Mouse (Mus musculus) forebrain, embryonic 16.5 days (tissue): ENCODE measurements around the gene Cyb5r4. TPM values are rescaled to one million over a fixed set of nuclear protein-coding genes. Genes with fewer than 3 reads are reported as not detected.
"Not testable (repeated sequence)": the region's sequence is repeated elsewhere in the genome, so short reads cannot be mapped to it uniquely, and the experiment has no call there.

Source experiments
- ATAC-seq: fragments of 200-750 bp; cut with Nextera tagmentation; 2 replicates; pipeline ENCODE4 v1.8.0; 2017; ENCODE audit warnings: mild to moderate bottlenecking, moderate library complexity
- H3K27ac ChIP-seq: fragments of 300-500 bp; sonication (generic); 2 replicates; pipeline ENCODE4 v1.5.1; 2014; ENCODE audit warnings: low read length, control low read depth
- H3K27me3 ChIP-seq: fragments of 300-500 bp; sonication (generic); replicated peaks from 2 replicates; pipeline ENCODE4 v1.6.1; 2014; ENCODE audit warnings: low read length; ENCODE audit not compliant: control insufficient read depth, insufficient read depth
- H3K36me3 ChIP-seq: fragments of 300-500 bp; sonication (generic); 2 replicates; pipeline ENCODE4 v1.6.1; 2014; ENCODE audit not compliant: control insufficient read depth, insufficient read depth
- H3K4me1 ChIP-seq: fragments of 300-500 bp; sonication (generic); replicated peaks from 2 replicates; pipeline ENCODE4 v1.6.1; 2014; ENCODE audit warnings: low read length; ENCODE audit not compliant: control insufficient read depth, insufficient read depth
- H3K4me2 ChIP-seq: fragments of 300-500 bp; sonication (generic); 2 replicates; pipeline ENCODE4 v1.6.1; 2014; ENCODE audit warnings: mild to moderate bottlenecking, low read length, control low read depth
- H3K4me3 ChIP-seq: fragments of 300-500 bp; sonication (generic); replicated peaks from 2 replicates; pipeline ENCODE4 v1.5.1; 2014; ENCODE audit warnings: mild to moderate bottlenecking, low read length, control low read depth
- H3K9ac ChIP-seq: fragments of 300-500 bp; sonication (generic); replicated peaks from 2 replicates; pipeline ENCODE4 v1.6.1; 2014; ENCODE audit warnings: low read depth, low read length, control low read depth
- H3K9me3 ChIP-seq: fragments of 300-500 bp; sonication (generic); 2 replicates; pipeline ENCODE4 v1.6.1; 2016; ENCODE audit warnings: low read length; ENCODE audit not compliant: control insufficient read depth
- WGBS: fragments of 180-500 bp; shearing (Covaris S2); extraction: QIAGEN DNeasy Blood & Tissue Kit; methylation state at CpG from one replicate; pipeline ENCODE4 v1.1.7; 2014; 5-methylcytosine and 5-hydroxymethylcytosine counted together
- polyA plus RNA-seq: library from polyadenylated mRNA; unstranded; fragments of >200 nt; fragmentation: Nextera tagmentation; extraction: Ambion mirVana; gene quantifications from 2 replicates; pipeline ENCODE4 v1.2.1, GENCODE M21; 2015

Cyb5r4 gene
- polyA plus RNA-seq, 1 experiment from 2014 or later: 68.4 TPM

DNA sequence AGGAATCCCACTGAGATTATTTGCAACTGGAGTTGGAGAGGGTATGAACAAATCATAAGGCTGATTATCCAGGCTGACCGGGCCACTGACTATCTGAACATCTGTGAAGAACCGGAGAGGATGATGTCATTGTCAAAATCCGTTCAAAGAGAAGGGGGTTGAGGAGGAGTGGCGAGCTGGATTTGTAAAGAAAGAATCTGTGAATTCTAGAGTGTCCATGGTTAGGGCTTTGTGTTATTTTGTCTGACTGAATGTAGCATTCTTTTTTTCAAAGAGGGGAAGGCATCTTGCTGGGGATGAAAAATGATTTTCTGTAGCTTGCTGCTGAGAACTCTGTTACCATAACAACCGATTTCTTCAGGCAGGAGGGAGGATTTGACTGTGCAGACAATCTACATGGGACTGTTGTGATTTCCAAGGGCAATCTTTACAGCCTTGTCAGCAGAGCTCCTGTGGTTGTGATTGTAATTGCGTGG lies 93.7 kb downstream of the Cyb5r4 start:
- H3K27ac ChIP-seq: peak overlapping the region; percentile 70
- peaks cover 8% of the 10 kb centered on the region; the same call in 1 of the 2 replicates for H3K4me1 ChIP-seq
- peak; percentile 89 for ATAC-seq
- H3K36me3 ChIP-seq: no peaks in the 10 kb centered on the region
- peak overlapping the region; percentile 16; the same call in 1 of the 2 replicates for H3K4me2 ChIP-seq
- WGBS: 30% methylated on average over 6 of the region's 6 CpGs
- H3K9ac ChIP-seq: no peak overlapping the region
- no peaks in the 10 kb centered on the region for H3K9me3 ChIP-seq
- no peaks in the 10 kb centered on the region for H3K27me3 ChIP-seq
- H3K4me3 ChIP-seq: no peak overlapping the region

DNA sequence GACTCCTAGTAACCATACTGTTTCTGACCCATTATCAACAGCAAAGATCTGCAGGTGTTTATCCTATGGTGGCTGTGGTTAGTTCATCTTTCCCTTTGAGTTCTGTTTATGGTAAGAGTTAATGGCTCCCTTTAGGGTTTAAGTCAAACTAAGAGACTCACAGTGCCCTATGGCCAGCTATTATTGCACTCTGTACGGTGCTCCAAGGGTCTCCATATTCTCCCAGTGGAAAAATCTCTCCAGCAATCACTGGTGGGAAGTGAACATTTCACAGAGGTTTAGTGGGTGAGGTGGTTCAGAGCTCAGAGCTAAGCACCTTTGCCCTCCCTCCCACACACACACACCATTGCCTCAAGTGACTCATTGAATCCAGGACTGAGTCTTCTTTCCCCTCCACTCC lies 94.2 kb downstream of the Cyb5r4 start:
- H3K4me2 ChIP-seq: no peak overlapping the region

DNA sequence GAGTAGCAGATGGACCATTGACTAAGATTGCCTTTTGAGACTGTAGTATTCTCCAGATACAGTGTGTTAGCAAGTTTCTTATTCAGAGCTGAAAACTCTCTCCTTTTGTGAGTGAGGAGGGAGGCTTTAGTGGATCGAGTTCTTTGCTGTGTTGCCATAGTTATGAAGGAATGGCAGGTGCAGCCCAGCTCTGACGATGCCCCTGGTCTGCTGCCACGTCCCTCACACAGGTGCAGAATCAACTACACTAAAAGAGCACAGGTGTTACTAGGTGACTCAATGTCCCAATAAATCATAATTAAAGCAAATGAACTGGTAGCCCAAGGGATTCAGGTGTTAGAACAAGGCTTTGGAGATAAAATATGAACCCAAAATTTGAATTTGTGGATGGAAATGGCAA lies 97.2 kb downstream of the Cyb5r4 start:
- Histone ChIP-seq H3K9me3 (no peaks in the 10 kb centered on the region), H3K4me3 (no peak overlapping the region), H3K4me2 (no peak overlapping the region), H3K36me3 (no peaks in the 10 kb centered on the region), H3K27me3 (no peaks in the 10 kb centered on the region), H3K9ac (no peak overlapping the region), H3K4me1 (peaks cover 8% of the 10 kb centered on the region; the same call in 1 of the 2 replicates), H3K27ac (no peak overlapping the region)
- no peak for ATAC-seq
- 54% methylated on average over 3 of the region's 3 CpGs for WGBS

More for the DNA sequence above, 94.2 kb downstream of the Cyb5r4 start:
- WGBS: 88% methylated on average over 1 of the region's 1 CpGs
- Histone ChIP-seq H3K9me3 (no peaks in the 10 kb centered on the region), H3K9ac (no peak overlapping the region), H3K27me3 (no peaks in the 10 kb centered on the region), H3K27ac (peak overlapping the region; percentile 70), H3K4me1 (peaks cover 8% of the 10 kb centered on the region; the same call in 1 of the 2 replicates), H3K4me3 (no peak overlapping the region), H3K36me3 (no peaks in the 10 kb centered on the region)
- peak; percentile 21 for ATAC-seq

DNA sequence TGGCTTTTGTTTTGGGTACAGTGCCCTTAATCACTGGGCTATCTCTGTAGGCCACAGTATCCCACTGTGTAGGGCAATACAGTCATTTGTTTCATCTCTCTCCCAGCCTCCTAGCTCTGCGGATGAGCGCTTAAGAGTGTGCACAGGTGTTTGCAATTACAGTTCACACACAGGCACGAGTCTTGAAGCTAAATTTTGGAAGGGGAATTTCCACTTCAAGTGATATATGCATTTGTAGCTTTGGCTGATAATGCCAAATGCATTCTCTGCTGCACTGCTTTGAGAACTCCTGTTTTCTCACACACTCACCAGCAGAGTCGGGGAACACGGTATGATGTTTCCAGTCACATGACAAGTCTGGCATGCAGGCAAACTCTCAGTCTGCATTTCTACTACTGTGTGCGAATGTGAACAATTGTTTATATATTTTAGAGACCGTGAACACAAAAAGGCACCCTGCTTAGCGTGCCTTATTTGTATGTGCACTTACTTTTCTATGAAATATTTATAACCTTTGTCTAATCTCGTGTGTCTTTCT lies 100.2 kb downstream of the Cyb5r4 start:
- H3K27me3 ChIP-seq: no peaks in the 10 kb centered on the region
- no peaks in the 10 kb centered on the region for H3K36me3 ChIP-seq
- no peak overlapping the region for H3K9ac ChIP-seq
- no peak overlapping the region for H3K4me3 ChIP-seq
- 61% methylated on average over 9 of the region's 9 CpGs for WGBS
- no peak for ATAC-seq
- H3K27ac ChIP-seq: no peak overlapping the region
- no peak overlapping the region for H3K4me2 ChIP-seq
- no peaks in the 10 kb centered on the region for H3K9me3 ChIP-seq
- H3K4me1 ChIP-seq: no peaks in the 10 kb centered on the region

DNA sequence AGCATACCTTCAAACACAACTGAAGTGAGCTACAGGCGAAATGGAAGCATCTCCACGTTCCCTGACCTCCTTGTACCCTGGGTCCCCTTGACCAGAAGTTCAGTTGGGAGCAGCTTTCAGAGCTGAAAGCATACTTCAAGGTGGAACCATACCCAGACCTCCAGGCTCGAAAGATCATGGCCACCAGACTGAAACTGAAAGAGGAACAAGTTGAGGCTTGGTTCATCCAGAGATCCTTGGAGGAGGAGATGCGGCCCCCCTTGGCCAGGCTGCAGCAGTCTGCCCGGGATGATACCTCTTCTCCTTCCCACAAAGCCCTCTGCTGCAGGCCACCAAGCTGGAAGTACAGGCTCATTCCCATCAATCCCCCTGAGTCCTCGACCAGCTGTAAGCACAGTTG lies 105.2 kb downstream of the Cyb5r4 start:
- H3K36me3 ChIP-seq, H3K9ac ChIP-seq, H3K4me2 ChIP-seq, ATAC-seq, H3K27me3 ChIP-seq, H3K4me1 ChIP-seq, H3K27ac ChIP-seq, H3K9me3 ChIP-seq, H3K4me3 ChIP-seq: not testable (repeated sequence)
- 89% methylated on average over 5 of the region's 6 CpGs for WGBS

Other genes starting within 250 kb of the Cyb5r4 start
- gene Snap91, start 141.4 kb upstream of the Cyb5r4 start, polyA plus RNA-seq: 115 and 119 TPM in 2 replicates
- 5.1 and 6.1 TPM in 2 replicates for gene Ripply2, start 6.5 kb upstream of the Cyb5r4 start, polyA plus RNA-seq
- gene Mrap2, start 122.3 kb downstream of the Cyb5r4 start, polyA plus RNA-seq: 0.94 and 2.0 TPM in 2 replicates
- gene Cep162, start 233.5 kb downstream of the Cyb5r4 start, polyA plus RNA-seq: 6.8 and 7.8 TPM in 2 replicates